Mouse (Mus musculus): ENCODE results near the gene Asxl2.
"Not testable (repeated sequence)": the region's sequence is repeated elsewhere in the genome, so short reads cannot be mapped to it uniquely, and the experiment has no call there.

Asxl2 gene

DNA sequence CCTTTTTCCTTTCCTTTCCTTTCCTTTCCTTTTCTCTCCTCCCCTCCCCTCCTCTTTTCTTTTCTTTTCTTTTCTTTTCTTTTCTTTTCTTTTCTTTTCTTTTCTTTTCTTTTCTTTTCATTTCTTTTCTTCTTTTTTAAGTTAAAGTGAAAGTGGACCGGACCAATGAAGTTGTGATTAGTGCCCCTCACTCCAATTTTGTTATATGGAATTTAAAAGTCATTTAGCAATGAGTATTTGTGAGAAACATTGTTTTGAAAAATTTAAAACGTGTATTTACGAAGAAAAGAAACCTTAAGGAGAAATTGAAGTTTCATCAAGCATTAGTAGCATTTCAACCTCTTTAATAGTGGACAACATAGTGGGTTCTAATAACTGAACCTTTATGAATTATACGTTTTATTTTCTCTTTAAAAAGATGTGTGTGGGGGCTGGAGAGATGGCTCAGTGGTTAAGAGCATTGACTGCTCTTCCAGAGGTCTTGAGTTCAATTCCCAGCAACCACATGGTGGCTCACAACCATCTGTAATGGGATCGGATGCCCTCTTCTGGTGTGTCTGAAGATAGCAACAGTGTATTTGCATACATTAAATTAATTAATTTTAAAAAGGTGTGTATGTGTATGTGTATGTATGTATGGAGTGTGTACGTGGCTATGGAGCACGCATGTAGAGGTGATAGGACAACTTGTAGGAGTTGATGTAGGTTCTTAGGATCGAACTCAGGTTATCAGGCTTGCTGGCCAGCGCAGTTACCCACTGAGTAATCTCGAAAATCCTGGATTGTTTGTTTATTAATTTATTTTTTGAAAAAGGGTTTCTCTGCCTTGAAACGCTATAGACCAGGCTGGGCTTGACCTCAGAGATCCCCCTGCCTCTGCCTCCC, 1.5 kb downstream of the Asxl2 start:
- DNase-seq (ENCODE audit: low spot score in 2 of 2) = no peak

DNA sequence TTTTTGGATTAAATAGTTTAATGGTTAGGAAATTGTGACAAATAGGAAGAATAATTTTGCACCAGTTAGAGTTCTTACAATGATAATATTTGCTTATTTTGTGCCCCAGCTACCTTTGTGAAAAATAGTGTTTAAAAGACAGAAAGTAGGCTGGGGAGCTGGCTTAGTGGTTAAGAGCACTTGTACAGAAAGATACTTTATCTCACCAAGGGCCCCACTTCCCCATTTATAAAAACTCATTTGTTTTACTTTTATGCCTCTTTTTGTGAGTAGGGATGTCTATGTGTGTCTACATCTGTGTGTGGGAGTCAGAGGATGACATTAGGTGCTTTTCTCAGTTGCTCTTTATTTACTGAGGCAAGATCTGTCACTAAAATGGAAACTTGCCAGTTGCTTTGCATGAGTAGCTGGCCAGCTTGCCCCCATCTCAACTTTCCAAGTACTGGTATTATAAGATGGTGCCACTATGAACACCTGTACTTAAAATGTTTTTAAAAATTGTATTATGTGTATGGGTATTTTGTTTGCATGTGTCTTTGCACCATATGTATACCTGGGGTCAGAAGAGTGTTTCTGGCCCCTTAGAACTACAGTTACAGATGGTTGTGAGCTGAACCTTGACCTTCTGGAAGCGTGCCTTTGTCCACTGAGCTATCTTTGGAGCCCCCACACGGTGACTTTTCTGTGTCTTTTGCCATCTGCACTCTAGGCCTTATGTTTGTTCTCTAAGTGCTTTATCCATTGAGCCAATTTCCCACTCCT, 3.2 kb downstream of the Asxl2 start:
- no peak for DNase-seq (ENCODE audit: low spot score in 2 of 2)

DNA sequence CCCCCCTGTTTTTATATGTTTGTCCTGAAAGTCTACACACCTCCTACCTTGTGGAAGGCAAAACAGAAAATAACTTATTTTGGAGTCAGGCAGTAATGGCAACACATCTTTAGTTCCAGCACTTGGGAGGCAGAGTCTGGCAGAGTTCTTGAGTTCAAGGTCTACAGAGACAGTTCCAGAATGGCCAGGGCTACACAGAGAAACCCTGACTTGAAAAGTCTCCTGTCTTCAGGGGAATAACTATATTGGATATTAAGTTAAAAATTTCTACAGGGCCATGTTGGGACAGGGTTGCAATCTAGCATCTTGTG, 3.7 kb downstream of the Asxl2 start:
- DNase-seq (ENCODE audit: low spot score in 2 of 2) = no peak

DNA sequence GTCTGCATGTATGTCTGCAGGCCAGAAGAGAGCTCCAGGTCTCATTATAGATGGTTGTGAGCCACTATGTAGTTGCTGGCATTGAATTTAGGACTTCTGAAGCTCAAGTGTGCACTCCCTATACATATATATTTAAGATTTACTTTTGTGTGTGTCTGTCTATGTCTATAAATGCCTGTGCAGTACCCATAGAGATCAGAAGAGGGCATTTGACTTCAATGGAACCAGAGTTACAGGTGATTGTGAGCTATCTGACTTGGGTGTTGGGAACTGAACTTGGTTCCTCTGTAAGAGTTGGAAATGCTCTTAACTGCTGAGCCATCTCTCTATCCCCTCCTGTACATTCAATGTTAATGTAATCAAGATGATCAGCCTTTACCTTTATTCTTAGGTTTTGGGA, 4.3 kb downstream of the Asxl2 start:
- DNase-seq (ENCODE audit: low spot score in 2 of 2) = no peak

DNA sequence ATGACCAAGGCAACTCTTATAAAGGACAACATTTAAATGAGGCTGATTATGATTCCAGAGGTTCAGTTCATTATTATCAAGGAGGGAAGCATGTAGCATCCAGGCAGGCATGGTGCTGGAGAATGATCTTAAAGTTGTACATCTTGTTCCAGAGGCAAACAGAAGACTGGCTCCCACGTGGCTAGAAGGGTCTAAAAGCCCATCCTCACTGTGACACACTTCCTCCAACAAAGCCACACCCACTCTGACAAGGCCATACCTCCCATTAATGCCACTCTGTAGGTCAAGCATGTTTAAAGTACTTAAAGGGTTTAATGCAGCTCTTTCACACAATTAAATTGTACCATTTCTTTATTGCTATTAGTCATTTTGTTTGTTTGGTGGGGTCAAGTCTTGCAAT, 7.1 kb downstream of the Asxl2 start:
- DNase-seq (ENCODE audit: low spot score in 2 of 2) = no peak

DNA sequence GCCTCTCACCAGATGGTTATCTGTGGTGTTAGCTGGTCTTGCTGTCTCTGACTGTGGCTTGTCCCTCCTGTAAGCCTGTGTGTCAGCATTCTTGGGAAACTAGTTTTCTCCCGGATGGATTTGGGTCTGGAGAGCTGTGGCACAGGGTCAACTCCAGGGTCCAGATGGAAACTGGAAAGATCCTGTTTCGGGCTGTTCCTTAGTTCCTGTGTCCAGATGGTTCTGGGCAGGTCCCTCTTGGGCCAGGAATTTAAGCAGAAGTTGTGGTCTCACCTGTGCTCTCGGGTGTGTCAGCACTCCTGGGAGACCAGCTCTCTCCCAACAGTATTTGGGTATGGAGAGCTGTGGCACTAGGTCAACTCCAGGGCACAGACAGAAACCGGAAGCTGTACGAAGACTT, 9.8 kb downstream of the Asxl2 start:
- no peak for DNase-seq (ENCODE audit: low spot score in 2 of 2)

DNA sequence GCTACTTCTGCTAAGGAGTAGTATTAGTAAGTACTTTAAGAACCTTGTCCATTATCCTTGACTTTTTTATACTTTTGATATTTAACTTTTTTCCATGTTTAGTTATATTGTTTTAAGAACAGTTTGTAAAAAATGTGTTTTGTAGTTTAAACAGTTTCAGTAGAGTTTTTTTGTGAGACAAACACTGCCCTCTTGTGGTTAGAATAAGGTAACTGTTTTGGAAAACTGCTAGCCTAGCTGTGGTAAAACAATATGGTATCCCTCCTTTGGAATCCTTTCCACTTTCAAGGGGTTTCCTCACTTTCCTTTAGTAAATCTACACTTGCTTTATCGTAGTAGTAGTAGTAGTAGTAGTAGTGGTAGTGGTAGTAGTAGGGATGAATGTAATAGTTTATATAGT, 11.2 kb downstream of the Asxl2 start:
- DNase-seq (ENCODE audit: low spot score in 2 of 2) = no peak

DNA sequence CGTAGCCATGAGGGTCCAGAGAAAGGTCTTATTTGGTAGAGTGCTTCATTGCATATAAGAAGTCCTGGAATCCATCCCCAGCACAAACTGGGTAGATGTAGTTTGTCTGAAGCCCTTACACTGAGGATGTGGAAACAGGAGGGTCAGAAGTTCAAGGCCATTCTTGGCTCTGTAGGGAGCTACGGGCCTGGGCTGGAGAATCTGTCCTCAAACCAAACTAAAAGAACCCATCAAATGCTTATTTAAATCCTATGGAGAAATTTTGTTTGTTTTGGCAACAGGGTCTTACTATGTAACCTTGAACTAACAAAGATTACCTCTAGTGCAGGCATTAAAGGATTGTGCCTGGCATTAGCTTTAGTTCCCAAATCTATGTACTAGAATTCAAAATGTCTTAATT, 14.3 kb downstream of the Asxl2 start:
- DNase-seq (ENCODE audit: low spot score in 2 of 2) = no peak

DNA sequence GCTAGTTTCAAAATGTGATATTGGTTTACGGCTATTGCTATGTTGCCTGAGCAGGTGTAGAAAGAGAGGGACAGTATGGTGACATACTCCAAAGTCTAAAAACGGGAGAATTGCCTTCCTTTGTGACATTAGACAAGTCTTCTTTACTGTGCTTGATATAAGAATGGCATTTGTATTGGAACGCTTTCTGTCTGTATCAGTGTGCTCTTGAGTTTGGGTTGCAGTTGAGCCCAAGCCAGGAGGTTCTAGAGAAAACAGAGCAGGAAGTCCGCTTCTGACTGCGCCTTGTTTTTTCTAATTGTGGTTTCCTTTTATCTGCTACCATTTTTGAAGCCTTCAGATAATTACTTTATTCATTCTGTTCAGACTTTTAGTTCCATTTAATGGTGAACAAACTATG, 14.7 kb downstream of the Asxl2 start:
- no peak for DNase-seq (ENCODE audit: low spot score in 2 of 2)

DNA sequence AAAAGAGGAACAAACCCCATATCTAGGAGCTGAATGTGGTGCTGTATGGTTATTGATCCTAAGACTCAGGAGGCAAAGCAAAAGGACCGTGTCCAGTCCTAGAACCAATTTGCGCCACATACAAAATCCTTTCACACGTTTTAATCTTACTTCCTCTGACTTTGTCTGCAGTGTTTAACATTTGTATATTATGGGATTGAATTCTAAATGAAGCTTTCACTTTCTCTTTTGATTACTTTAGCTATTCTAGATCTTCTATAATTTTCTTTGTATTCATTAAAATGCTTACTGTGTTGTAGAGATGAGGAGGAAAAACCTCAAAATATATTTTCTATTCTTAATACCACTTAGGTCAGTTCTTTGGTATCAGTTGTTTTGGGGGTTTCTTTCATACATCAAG, 26.9 kb downstream of the Asxl2 start:
- no peak for DNase-seq (ENCODE audit: low spot score in 2 of 2)

DNA sequence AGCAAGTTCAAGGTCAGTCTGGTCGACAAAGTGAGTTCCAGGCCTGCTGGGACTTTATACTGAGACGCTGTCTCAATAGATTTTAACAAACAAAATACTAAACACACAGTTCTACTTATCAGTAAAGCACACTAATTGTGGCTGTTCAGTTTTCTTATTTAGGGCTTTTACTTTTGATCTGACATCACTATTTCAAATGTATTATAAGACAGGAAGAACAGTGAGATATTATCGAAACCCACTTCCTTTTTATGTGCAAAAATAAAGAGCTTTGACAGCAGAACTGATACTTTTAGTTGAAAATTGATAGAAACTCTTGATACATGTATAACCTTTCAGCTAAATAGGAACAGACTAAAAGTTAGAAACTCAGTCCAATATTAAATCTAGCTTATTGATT, 36.4 kb downstream of the Asxl2 start:
- no peak for DNase-seq (ENCODE audit: low spot score in 2 of 2)

DNA sequence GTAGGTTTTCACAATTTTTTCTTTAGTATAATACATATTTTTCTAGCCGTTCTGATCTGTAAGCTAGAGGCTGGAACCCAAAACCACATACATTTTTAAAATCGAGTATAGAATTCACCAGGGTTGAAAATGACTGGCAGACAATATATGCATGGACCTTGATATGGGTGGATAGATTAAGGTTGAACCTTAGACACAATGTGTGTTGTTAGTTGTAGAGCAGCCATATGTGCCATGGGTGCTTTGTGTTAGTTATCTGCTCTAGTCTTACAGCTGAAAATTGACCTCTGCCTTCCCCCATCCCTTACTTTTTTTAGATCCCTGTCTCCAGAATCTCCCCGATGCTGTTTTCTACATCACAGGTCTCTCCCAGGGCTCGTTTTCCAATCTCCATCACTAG, 73.0 kb downstream of the Asxl2 start:
- no peak for DNase-seq (ENCODE audit: low spot score in 2 of 2)

DNA sequence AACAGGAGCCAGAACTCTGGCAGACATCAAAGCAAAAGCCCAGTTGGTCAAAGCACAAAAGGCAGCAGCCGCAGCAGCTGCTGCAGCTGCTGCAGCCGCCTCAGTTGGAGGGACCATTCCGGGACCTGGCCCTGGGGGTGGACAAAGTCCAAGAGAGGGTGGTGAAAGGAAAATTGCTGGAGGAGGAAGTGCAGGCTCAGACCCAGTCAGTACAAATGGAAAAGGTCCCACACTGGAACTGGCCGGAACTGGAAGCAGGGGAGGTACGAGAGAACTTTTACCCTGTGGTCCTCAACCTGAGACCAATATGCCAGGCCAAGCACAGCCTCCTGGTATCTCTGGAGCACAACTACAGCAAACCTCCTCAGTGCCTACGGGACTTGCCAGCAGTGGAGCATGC, 73.4 kb downstream of the Asxl2 start:
- DNase-seq (ENCODE audit: low spot score in 2 of 2) = no peak

DNA sequence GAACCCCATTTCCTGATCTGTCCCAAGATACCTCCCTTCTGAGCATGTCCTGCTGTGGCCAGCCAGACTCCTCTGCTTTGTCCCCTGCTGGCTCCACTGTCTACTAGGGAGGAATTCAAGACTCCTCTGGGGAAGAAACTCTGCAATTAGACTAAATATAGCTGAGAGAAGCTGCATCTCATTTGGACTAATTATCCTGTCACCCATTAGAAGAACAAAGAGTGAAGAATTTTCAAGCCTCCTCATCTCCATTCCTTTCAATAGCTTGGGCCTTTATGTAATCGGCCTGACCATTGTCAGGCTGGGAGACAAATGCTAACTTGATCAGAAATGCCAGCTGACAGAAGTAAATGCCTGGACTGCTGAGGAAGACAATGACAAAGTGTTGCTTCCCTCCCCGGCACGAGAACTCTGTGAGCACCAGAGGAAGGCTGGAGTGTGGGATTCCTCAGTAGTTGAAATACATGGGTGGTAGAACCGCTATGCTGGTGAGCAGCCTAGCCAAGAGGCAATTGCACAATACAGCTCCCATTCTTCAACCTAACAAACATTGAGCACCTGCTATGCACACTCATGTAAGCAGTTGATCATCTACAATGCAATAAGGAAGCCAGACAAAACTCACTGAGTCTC, 92.1 kb downstream of the Asxl2 start:
- no peak for DNase-seq (ENCODE audit: low spot score in 2 of 2)

DNA sequence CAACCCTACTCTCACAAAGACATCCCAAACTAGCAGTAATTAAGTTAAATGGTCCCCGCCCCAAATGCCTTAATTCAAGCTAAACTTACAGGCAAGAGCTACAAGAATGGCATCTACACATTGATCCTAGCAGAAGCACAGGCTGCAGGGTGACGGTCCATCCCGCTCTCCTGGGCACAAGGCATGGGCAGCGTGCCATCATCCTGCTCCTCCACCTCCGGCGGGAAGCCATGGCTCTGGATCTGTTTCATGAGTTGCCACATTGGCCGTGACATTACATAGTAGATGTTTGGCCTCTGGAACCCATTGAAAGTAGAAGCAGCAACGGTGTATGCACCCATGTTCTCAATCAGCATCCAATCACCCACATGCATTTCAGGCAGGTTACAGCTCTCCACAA, 95.1 kb downstream of the Asxl2 start:
- DNase-seq (ENCODE audit: low spot score in 2 of 2) = not testable (repeated sequence)

DNA sequence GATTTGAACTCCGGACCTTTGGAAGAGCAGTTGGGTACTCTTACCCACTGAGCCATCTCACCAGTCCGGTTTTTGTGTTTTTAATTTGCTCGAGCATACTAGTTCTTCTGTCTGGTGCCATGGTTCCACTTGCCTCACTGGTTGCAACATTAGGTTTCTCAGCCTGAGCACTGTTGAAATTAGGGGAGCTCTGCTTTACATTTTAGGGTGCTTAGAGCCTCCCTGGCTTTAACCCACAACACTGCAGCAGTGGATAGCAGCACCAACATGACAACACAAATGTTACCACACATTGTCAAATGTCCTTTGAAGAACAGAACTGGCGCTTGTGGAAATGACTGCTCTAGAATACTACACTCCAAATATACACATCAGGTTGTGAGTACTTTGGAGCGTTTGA, 98.9 kb downstream of the Asxl2 start:
- no peak for DNase-seq (ENCODE audit: low spot score in 2 of 2)

DNA sequence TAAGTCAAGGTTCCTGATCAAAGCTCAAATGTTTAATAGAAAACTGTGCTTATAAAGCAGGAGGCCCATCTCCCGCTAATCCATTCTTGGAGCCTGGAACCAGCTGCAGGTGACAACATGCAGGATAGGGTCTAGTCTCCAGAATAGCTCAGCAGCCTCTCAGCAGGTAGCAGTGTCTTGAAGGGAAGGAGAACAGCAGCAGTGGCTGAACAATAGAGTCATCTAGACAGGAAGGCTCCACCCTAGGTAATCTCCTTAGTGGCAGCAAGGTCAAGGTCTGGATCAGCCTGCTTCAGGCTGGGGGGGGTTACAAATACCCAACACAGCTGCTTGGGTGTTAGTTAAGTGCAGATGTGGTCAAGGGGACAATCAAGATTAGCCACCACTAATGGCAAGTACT, 108.8 kb downstream of the Asxl2 start:
- not testable (repeated sequence) for DNase-seq (ENCODE audit: low spot score in 2 of 2)

DNA sequence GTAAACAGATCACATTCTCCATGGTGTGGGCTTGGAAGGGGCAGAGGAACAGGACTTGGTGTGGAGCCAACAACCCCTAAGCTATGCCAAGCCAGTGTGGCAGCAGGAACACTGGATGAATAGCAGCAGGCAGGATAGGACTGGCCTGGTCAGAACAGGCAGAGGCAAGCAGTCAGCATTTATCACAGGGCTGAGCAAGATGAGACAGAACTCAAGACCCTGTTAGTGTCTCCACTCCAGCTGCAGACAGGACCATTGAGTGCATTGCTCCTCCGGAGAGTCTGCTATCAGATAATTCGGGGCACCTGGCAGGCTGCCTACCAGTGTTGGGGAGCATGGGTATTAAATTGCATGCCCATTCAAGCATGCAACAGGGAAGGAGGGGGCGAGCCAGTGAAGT, 111.0 kb downstream of the Asxl2 start:
- no peak for DNase-seq (ENCODE audit: low spot score in 2 of 2)

DNA sequence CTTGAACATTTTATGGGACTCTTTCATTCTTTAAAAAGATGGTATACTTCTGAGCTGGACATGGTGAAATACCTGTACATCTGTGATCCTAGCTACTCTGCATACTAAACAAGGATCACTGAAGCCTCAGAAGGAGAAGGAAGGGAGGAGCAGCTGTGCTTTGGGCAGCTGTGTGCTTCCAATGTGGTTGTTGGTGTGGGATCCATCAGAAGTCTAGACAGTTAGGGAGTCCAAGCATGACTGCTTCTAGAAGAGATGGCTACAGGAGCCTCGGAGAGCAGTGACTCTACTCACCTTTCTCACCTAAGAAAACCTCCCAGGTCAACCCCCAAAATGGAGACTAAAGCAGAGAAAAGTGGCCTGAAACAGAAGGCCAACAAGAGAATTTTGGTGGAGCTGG, 111.4 kb downstream of the Asxl2 start:
- DNase-seq (ENCODE audit: low spot score in 2 of 2) = no peak

DNA sequence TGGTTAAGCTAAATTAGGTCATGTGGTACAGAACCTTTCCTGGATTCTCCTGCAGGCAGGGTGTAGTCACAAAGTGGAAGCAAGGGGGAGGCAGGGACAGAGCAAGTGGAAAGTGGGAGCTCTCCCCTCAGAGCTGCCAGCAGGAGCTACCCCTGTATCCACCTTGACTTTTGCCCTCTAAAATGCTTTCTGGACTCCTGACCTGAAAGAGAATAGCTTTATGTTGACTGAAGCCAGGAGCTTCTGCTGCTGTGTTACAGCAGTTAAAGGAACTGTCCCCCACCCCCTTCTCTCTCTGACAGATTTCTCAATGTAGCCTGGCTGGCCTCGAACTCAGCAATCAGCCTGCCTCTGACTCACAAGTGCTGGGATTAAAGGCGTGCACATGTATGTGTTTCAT, 112.9 kb downstream of the Asxl2 start:
- no peak for DNase-seq (ENCODE audit: low spot score in 2 of 2)

DNA sequence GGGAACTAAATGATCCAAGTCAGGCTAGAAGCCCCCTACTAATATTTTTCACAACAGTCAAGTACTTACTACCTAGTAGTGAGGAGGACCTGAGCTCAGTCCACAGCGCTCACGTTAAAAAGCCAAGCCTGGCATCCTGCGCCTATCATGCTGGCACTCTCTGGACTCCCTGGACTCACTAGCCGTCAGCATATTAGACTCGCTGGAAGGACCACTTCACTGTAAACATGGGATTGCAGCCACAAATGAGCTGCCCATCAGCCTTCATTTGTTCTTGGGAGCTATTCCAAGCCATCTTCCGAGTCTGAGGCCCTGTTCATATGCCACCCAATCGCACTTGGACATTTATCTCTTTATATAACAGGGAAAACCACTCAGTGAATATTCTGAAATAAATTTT, 114.2 kb downstream of the Asxl2 start:
- no peak for DNase-seq (ENCODE audit: low spot score in 2 of 2)

DNA sequence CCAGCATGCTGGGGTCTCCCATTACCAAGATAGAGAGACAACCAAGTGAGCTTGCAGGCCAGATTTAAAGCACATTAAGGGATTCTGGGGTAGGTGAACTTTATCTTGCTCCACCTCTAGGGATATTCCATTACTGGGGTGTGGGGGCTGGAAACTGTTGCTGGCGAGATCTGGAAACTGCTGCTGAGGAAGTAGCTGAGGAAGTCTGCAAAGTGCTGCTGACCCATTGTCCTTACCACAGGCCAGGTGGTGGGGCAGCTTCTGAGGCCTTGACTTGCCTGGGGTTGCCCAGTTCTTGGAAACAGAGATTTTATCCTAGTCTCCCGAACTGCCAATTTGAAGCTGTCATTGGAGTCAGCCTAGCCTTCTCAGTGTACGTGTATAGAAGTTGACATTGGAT, 118.8 kb downstream of the Asxl2 start:
- no peak for DNase-seq (ENCODE audit: low spot score in 2 of 2)

DNA sequence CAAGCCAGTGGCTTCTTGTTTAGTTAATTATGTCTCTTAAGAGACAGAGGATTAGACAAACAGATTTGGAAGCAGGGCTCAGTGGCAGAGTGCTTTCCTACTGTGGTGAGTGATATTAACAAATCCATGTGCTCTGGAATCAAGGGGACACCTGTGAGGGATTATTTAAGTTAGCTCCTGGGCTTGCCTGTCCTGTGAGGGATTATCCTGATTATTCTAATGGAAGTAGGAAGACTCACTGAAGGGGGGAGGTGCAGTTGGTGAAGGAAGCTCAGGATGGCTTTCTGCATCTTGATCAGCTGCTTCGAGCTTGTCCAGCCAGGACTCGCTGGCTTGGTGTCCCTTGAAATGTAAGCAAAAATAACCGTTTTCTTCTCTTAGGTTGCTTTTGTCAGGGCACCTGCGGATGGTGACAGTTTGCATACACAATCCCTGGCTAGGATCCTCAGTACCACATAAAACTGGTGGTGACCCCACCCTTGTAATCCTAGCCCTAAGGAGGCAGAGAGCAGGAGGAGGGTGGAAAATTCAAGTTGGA, 119.5 kb downstream of the Asxl2 start:
- no peak for DNase-seq (ENCODE audit: low spot score in 2 of 2)

Data from spleen, postnatal 4 days (tissue).